Mouse (Mus musculus): ENCODE data around the gene Spock1. TPM values are rescaled to one million over a fixed set of nuclear protein-coding genes. Genes with fewer than 3 reads are reported as not detected.

Spock1 gene
- polyA plus RNA-seq, 1 experiment from 2014 or later: 0.49 TPM

DNA sequence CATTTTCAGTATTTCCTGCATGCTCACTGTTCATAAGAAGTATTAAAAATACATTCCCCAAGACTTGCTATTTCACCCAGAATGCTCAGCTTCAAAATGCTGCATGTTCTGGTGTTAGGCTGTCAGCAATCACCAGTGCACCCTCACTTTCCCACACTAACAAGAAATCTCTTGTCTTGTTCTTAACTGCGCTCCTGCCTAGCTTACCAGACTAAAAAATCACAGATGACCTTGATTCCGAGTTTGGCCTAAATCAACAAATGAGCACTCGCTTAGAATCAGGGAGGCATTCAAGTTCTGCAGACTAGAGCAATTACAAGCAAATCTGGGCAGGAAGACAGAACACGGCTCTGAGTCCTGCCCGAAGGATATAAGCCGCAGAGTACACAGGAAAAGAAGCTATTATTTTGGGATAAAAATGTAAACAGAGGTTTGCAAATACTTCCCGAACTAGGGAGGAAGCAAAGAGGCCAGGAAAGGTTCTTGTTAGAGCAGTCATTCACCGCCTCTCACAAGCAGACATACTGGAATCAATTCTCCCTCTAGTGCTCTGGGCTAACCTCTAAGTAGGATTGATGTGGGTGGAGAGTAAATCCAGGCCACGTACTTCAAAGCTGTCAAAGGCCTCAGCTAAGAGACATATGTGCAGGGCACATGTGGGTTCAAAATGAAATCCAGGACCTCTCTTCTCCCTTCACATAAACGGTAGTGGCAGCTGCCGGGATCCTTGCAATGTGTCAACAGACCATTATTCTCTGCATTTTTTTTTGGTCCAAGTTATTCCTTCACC lies 76.6 kb downstream of the Spock1 start:
- no peak overlapping the region for H3K4me2 ChIP-seq
- no peak overlapping the region for H3K27ac ChIP-seq

DNA sequence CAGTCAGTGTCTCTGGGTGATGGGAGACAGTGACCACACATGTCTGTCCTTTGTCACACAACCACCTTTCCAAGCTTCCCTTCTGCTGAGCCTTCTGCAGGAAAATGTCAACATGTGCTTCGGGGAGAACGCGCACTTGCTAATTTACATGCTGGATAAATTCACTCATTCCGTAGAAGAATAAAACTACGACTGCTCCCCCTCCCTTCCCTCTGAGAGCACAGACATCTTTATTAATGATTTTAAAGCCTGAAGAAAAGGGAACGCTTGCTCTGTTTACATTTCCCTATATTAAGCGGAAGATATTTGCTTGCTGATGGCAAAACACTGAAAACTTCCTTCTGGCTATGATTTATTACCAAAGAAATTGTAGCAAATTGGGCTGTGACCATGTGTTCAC lies 77.2 kb downstream of the Spock1 start:
- H3K27ac ChIP-seq: no peak overlapping the region
- H3K9me3 ChIP-seq (replicated peaks): 0 out of 2 replicates have a peak, but pooled peaks cover 3% of the 10 kb centered on the region
- no peak for ATAC-seq (replicated peaks; ENCODE audit: insufficient number of reproducible peaks, insufficient read depth, low FRiP score, low read depth)
- H3K36me3 ChIP-seq: no peaks in the 10 kb centered on the region
- no peak overlapping the region for H3K9ac ChIP-seq
- H3K4me1 ChIP-seq (replicated peaks): no peaks in the 10 kb centered on the region
- no peak overlapping the region for H3K4me2 ChIP-seq
- 59% methylated on average over 7 of the region's 7 CpGs for WGBS
- H3K4me3 ChIP-seq: no peak overlapping the region
- H3K27me3 ChIP-seq: no peaks in the 10 kb centered on the region

More for the DNA sequence above, 76.6 kb downstream of the Spock1 start:
- no peak for ATAC-seq (replicated peaks; ENCODE audit: insufficient number of reproducible peaks, insufficient read depth, low FRiP score, low read depth)
- Histone ChIP-seq H3K4me3 (no peak overlapping the region), H3K9me3 (replicated peaks) (0 out of 2 replicates have a peak, but pooled peaks cover 3% of the 10 kb centered on the region), H3K9ac (no peak overlapping the region), H3K4me1 (replicated peaks) (no peaks in the 10 kb centered on the region), H3K36me3 (no peaks in the 10 kb centered on the region), H3K27me3 (no peaks in the 10 kb centered on the region)
- 48% methylated on average over 11 of the region's 11 CpGs for WGBS

GRCm38 (mm10) chr13:57830091-57830490 lies 78.0 kb downstream of the Spock1 start:
- Histone ChIP-seq H3K36me3 (no peaks in the 10 kb centered on the region), H3K27me3 (no peaks in the 10 kb centered on the region), H3K4me3 (no peak overlapping the region), H3K9ac (no peak overlapping the region), H3K4me2 (no peak overlapping the region), H3K9me3 (replicated peaks) (0 out of 2 replicates have a peak, but pooled peaks cover 3% of the 10 kb centered on the region), H3K27ac (no peak overlapping the region), H3K4me1 (replicated peaks) (no peaks in the 10 kb centered on the region)
- WGBS: 33% methylated on average over 2 of the region's 2 CpGs
- ATAC-seq (replicated peaks; ENCODE audit: insufficient number of reproducible peaks, insufficient read depth, low FRiP score, low read depth): no peak

GRCm38 (mm10) chr13:57816276-57816675 lies 91.9 kb downstream of the Spock1 start:
- H3K4me1 ChIP-seq (replicated peaks): no peaks in the 10 kb centered on the region
- ATAC-seq (replicated peaks; ENCODE audit: insufficient number of reproducible peaks, insufficient read depth, low FRiP score, low read depth): no peak
- H3K4me3 ChIP-seq: no peak overlapping the region
- no peak overlapping the region for H3K27ac ChIP-seq
- H3K36me3 ChIP-seq: no peaks in the 10 kb centered on the region
- H3K9me3 ChIP-seq (replicated peaks): no peaks in the 10 kb centered on the region
- no peaks in the 10 kb centered on the region for H3K27me3 ChIP-seq
- 82% methylated on average over 11 of the region's 11 CpGs for WGBS
- H3K4me2 ChIP-seq: no peak overlapping the region
- no peak overlapping the region for H3K9ac ChIP-seq

DNA sequence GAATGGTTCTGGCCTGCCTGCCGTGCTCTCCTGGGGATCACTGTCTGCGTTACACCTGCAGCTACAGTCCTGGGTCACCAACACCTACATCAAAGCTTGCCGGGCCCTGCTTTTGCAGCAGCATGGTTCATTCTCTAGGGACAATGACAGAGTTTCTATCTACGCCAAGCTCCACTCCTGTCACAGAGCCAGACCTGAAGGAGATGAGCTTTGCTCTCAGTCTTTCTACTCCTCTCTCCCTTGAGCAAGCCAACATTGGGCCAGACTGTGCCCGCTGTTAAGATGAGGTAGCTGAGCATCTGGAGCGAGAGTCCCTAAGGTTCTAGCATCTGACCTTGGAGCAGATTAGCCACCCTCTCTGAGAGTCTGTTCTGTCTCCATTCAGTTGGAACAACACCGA lies 95.5 kb downstream of the Spock1 start:
- Histone ChIP-seq H3K4me3 (no peak overlapping the region), H3K4me1 (replicated peaks) (no peaks in the 10 kb centered on the region), H3K27ac (no peak overlapping the region), H3K4me2 (no peak overlapping the region), H3K9ac (no peak overlapping the region), H3K27me3 (no peaks in the 10 kb centered on the region), H3K9me3 (replicated peaks) (no peaks in the 10 kb centered on the region), H3K36me3 (no peaks in the 10 kb centered on the region)
- WGBS: 87% methylated on average over 7 of the region's 7 CpGs
- ATAC-seq (replicated peaks; ENCODE audit: insufficient number of reproducible peaks, insufficient read depth, low FRiP score, low read depth): no peak

DNA sequence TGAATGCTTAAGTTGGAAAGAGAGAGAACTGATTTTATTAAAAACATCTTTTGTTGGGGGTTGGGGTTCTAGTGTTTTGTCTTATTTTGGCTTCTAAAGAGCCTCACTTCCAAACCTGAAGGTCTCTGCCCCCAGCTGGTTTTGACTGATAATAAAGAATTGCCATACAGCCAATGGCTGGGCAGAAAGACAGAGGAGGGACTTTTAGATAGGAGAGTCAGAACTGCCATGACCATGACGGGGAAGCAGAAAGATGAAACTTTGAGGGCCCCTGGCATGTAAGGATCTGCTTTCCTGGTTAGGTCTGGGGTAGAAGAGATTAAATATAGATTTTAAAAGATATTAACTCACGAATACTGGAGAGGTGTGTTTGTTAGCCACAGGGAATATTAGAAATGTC lies 96.9 kb downstream of the Spock1 start:
- Histone ChIP-seq H3K4me2 (no peak overlapping the region), H3K9me3 (replicated peaks) (no peaks in the 10 kb centered on the region), H3K4me1 (replicated peaks) (no peaks in the 10 kb centered on the region), H3K27me3 (no peaks in the 10 kb centered on the region), H3K4me3 (no peak overlapping the region), H3K36me3 (no peaks in the 10 kb centered on the region), H3K27ac (no peak overlapping the region), H3K9ac (no peak overlapping the region)
- ATAC-seq (replicated peaks; ENCODE audit: insufficient number of reproducible peaks, insufficient read depth, low FRiP score, low read depth): no peak
- 56% methylated on average over 2 of the region's 2 CpGs for WGBS

- Histone ChIP-seq H3K4me3 (no peak overlapping the region), H3K4me2 (no peak overlapping the region), H3K27me3 (no peaks in the 10 kb centered on the region), H3K4me1 (replicated peaks) (no peaks in the 10 kb centered on the region), H3K9me3 (replicated peaks) (no peaks in the 10 kb centered on the region), H3K27ac (no peak overlapping the region), H3K9ac (no peak overlapping the region), H3K36me3 (no peaks in the 10 kb centered on the region)
- WGBS: 29% methylated on average over 2 of the region's 2 CpGs
- ATAC-seq (replicated peaks; ENCODE audit: insufficient number of reproducible peaks, insufficient read depth, low FRiP score, low read depth): no peak
These were observed 97.3 kb downstream of the Spock1 start for GRCm38 (mm10) chr13:57810816-57811215.

DNA sequence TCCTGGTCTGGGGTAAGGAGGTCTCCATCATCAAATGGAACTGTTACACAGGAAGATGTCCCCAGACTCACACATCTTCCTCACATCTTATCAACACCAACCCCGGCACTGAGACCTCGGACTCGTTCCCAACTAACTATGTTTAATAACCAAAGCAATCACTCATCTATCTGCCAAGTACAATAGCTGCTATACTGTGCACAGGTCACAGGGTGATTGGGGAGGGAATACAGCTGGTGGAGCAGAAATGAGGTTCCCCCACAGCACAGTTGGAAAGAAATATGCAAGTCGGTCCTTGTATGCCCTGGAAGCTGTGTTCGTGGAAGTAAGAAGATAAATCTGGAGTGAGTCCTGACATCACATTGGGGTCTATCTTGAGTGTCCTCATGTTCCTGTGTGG lies 98.0 kb downstream of the Spock1 start:
- Histone ChIP-seq H3K4me1 (replicated peaks) (no peaks in the 10 kb centered on the region), H3K9me3 (replicated peaks) (no peaks in the 10 kb centered on the region), H3K36me3 (no peaks in the 10 kb centered on the region), H3K27me3 (no peaks in the 10 kb centered on the region), H3K9ac (no peak overlapping the region), H3K27ac (no peak overlapping the region), H3K4me2 (no peak overlapping the region), H3K4me3 (no peak overlapping the region)
- no peak for ATAC-seq (replicated peaks; ENCODE audit: insufficient number of reproducible peaks, insufficient read depth, low FRiP score, low read depth)
- WGBS: 62% methylated on average over 5 of the region's 5 CpGs

DNA sequence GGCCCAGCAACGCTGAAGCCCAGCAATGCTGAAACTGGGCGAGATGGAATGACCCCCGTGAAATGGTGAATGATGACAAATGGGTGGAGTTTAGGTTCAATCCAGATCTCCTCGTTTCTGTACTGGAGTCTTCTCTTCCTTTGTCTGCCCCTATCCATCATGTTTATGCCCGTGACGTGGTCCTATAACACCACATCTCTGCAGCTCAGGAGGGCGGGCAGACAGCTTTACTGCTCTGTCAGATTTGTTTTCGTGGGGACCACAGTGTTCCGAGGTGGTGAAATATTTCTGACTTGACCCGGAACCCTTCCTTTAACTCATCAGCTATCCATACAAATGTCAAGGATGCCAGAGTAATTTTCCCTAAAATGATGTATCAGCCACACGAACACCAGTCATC lies 98.5 kb downstream of the Spock1 start:
- Histone ChIP-seq H3K27ac (no peak overlapping the region), H3K4me1 (replicated peaks) (no peaks in the 10 kb centered on the region), H3K27me3 (no peaks in the 10 kb centered on the region), H3K4me3 (no peak overlapping the region), H3K9me3 (replicated peaks) (no peaks in the 10 kb centered on the region), H3K4me2 (no peak overlapping the region), H3K9ac (no peak overlapping the region), H3K36me3 (no peaks in the 10 kb centered on the region)
- ATAC-seq (replicated peaks; ENCODE audit: insufficient number of reproducible peaks, insufficient read depth, low FRiP score, low read depth): no peak
- WGBS: 63% methylated on average over 11 of the region's 11 CpGs

GRCm38 (mm10) chr13:57806816-57807215 lies 101.3 kb downstream of the Spock1 start:
- Histone ChIP-seq H3K9ac (no peak overlapping the region), H3K4me3 (no peak overlapping the region), H3K27ac (no peak overlapping the region), H3K4me2 (no peak overlapping the region), H3K27me3 (no peaks in the 10 kb centered on the region), H3K4me1 (replicated peaks) (no peaks in the 10 kb centered on the region), H3K9me3 (replicated peaks) (no peaks in the 10 kb centered on the region), H3K36me3 (no peaks in the 10 kb centered on the region)
- no peak for ATAC-seq (replicated peaks; ENCODE audit: insufficient number of reproducible peaks, insufficient read depth, low FRiP score, low read depth)
- 60% methylated on average over 3 of the region's 3 CpGs for WGBS

DNA sequence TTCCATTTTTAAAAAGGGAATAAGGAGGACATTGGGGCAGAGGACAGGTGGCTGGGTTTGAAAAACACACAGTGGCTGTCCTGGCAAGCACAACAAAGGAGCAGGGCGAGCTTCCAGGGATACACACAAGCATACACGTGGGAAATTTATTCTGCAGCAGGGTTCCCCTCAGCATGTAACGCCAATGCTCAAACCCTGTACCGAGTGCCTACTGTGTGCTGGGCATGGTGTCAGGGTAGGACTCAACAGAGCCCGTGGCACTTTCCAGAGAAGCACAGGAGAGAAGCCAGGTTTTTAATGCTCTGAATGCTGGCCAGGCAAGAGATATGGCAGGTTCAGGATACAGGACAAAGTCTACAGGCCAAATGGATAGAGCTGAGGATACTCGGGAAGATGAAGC lies 101.8 kb downstream of the Spock1 start:
- H3K9ac ChIP-seq: no peak overlapping the region
- H3K27me3 ChIP-seq: no peaks in the 10 kb centered on the region
- ATAC-seq (replicated peaks; ENCODE audit: insufficient number of reproducible peaks, insufficient read depth, low FRiP score, low read depth): no peak
- no peaks in the 10 kb centered on the region for H3K9me3 ChIP-seq (replicated peaks)
- H3K36me3 ChIP-seq: no peaks in the 10 kb centered on the region
- no peaks in the 10 kb centered on the region for H3K4me1 ChIP-seq (replicated peaks)
- no peak overlapping the region for H3K27ac ChIP-seq
- WGBS: 76% methylated on average over 6 of the region's 6 CpGs
- H3K4me3 ChIP-seq: no peak overlapping the region
- no peak overlapping the region for H3K4me2 ChIP-seq

DNA sequence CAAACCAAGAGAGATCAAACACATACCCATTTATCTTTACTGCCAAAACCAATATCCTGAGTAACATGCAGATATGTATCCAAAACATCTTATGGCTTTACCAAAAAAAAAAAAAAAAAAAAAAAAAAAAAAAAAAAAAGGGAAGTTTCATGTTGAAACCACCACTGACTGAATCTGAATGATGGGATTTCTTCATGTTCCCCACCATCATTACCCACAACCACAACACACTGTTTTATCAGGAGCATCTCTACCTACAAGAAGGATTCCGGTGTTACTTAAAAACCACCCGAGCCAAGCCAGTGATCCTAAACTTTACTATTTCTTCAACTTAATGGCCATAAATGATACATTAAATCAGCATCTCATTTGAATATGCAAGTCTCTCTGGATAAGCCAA lies 109.5 kb downstream of the Spock1 start:
- WGBS: 87% methylated on average over 2 of the region's 2 CpGs
- H3K9me3 ChIP-seq (replicated peaks): no peaks in the 10 kb centered on the region

More for the DNA sequence above, 109.5 kb downstream of the Spock1 start:
- no peak overlapping the region for H3K9ac ChIP-seq
- no peak overlapping the region for H3K27ac ChIP-seq
- no peak overlapping the region for H3K4me3 ChIP-seq
- no peaks in the 10 kb centered on the region for H3K27me3 ChIP-seq
- peaks cover 3% of the 10 kb centered on the region for H3K4me1 ChIP-seq (replicated peaks)
- ATAC-seq (replicated peaks; ENCODE audit: insufficient number of reproducible peaks, insufficient read depth, low FRiP score, low read depth): no peak
- no peaks in the 10 kb centered on the region for H3K36me3 ChIP-seq
- H3K4me2 ChIP-seq: no peak overlapping the region

Data from heart, embryonic 15.5 days (tissue).